Mouse (Mus musculus): ENCODE measurements around the gene Gm49711.
A peak's percentile ranks its signal among the peaks of the same experiment; 100 is the strongest.

- TF ChIP-seq EP300 (IDR thresholded peaks at IDR 0.05; ENCODE audit: insufficient read depth, low read depth, low read length): 0 out of 2 replicates have a peak, but pooled peaks have one; percentile 21
- no peak for TF ChIP-seq CTCF (IDR thresholded peaks at IDR 0.05; ENCODE audit: low read depth, low read length)
- TF ChIP-seq POLR2A (IDR thresholded peaks at IDR 0.05; ENCODE audit: insufficient read depth, low read length): no peak
Measured at GRCm38 (mm10) chr16:92235222-92235621, 177.1 kb downstream of the Gm49711 start.
